Mouse (Mus musculus): ENCODE results near the gene Cct5.

DNA sequence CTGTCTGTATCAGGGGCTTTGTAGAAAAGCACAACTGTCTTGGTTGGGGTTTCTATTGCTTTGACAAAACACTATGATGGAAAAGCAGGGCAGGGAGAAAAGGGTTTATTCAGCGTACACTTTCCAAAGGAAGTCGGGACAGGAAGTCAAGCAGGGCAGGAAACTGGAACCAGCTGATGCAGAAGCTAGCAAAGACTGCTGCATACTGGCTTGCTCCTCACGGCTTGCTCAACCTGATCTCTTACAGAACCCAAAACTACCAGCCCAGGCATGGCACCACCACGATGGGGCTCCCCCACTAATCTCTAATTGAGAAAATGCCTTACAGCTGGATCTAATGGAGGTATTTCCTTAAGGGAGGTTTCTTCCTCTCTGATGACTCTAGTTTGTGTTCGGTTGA, 54.2 kb downstream of the Cct5 start:
- TF ChIP-seq CTCF (IDR thresholded peaks at IDR 0.05; ENCODE audit: borderline replicate concordance, insufficient read depth, low read length) (no peak), POLR2A (IDR thresholded peaks at IDR 0.05; ENCODE audit: low read depth, low read length) (no peak)

Data from embryonic fibroblast, embryonic 13.5 days (primary cell).